Mouse (Mus musculus) heart, embryonic 12.5 days (tissue): ENCODE results near the gene Efna2. TPM values are rescaled to one million over a fixed set of nuclear protein-coding genes. Genes with fewer than 3 reads are reported as not detected.

Experiments used
- ATAC-seq: fragments of 200-750 bp; cut with Nextera tagmentation; 2 replicates; pipeline ENCODE4 v1.8.0; 2017; ENCODE audit warnings: moderate TSS enrichment, moderate library complexity; ENCODE audit not compliant: insufficient number of reproducible peaks, low FRiP score
- H3K27ac ChIP-seq: fragments of 300-500 bp; sonication (generic); 2 replicates; pipeline ENCODE4 v1.5.1; 2016; ENCODE audit warnings: mild to moderate bottlenecking, moderate library complexity; ENCODE audit not compliant: poor library complexity, severe bottlenecking
- H3K27me3 ChIP-seq: fragments of 300-500 bp; sonication (generic); replicated peaks from 2 replicates; pipeline ENCODE4 v1.6.1; 2016; ENCODE audit warnings: mild to moderate bottlenecking, moderate library complexity
- H3K36me3 ChIP-seq: fragments of 300-500 bp; sonication (generic); 2 replicates; pipeline ENCODE4 v1.6.1; 2016; ENCODE audit warnings: mild to moderate bottlenecking, moderate library complexity
- H3K4me1 ChIP-seq: fragments of 300-500 bp; sonication (generic); replicated peaks from 2 replicates; pipeline ENCODE4 v1.6.1; 2016; ENCODE audit warnings: mild to moderate bottlenecking
- H3K4me2 ChIP-seq: fragments of 300-500 bp; sonication (generic); 2 replicates; pipeline ENCODE4 v1.6.1; 2016; ENCODE audit warnings: mild to moderate bottlenecking, moderate library complexity
- H3K4me3 ChIP-seq: fragments of 300-500 bp; sonication (generic); 2 replicates; pipeline ENCODE4 v1.5.1; 2016; ENCODE audit warnings: mild to moderate bottlenecking
- H3K9ac ChIP-seq: fragments of 300-500 bp; sonication (generic); 2 replicates; pipeline ENCODE4 v1.6.1; 2016; ENCODE audit warnings: mild to moderate bottlenecking, moderate library complexity
- H3K9me3 ChIP-seq: fragments of 300-500 bp; sonication (generic); replicated peaks from 2 replicates; pipeline ENCODE4 v1.6.1; 2016; ENCODE audit warnings: mild to moderate bottlenecking, moderate library complexity
- WGBS: fragments of 180-500 bp; shearing (Covaris S2); methylation state at CpG from one replicate; pipeline ENCODE4 v1.1.7; 2016; 5-methylcytosine and 5-hydroxymethylcytosine counted together
- polyA plus RNA-seq: library from polyadenylated mRNA; unstranded; fragments of >200 nt; fragmentation: Nextera tagmentation; extraction: Ambion mirVana; gene quantifications from 2 replicates; pipeline ENCODE4 v1.2.1, GENCODE M21; 2016

Efna2 gene
- polyA plus RNA-seq, 1 experiment from 2014 or later, result 16.6 TPM

GRCm38 (mm10) chr10:80143664-80144063, 35.6 kb upstream of the Efna2 start:
- H3K4me3 ChIP-seq, result peak overlapping the region; percentile 3; the same call in 1 of the 2 replicates
- H3K4me1 ChIP-seq, result peaks cover 64% of the 10 kb centered on the region

DNA sequence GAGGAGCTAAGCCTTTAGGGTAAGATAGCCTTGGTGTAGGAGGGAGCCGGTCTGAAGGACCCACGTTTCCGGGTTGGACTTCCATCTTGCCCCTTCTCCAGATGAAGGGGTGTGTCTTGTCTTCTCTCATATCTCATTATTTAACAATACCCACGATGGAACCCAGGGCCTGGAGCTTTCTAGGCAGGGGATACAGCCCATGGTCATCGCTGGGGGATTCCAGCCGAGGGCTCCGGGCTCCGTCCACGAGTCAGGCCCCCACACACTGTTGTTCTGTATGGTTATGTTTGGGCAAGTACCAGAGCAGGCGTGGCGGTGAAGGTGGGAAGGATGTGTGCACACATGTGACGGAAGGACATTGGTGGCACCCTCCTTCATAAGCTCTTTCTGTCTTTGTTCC, 35.1 kb upstream of the Efna2 start:
- H3K9me3 ChIP-seq, result no peaks in the 10 kb centered on the region
- H3K4me1 ChIP-seq, result peaks cover 61% of the 10 kb centered on the region
- H3K27me3 ChIP-seq, result no peaks in the 10 kb centered on the region
- no peak for ATAC-seq
- 0 out of 2 replicates have a peak overlapping the region, but pooled peaks have one; percentile 3 for H3K4me3 ChIP-seq
- WGBS, result 93% methylated on average over 12 of the region's 12 CpGs
- no peak overlapping the region for H3K27ac ChIP-seq
- no peak overlapping the region for H3K9ac ChIP-seq
- no peak overlapping the region for H3K4me2 ChIP-seq
- H3K36me3 ChIP-seq, result peaks cover 35% of the 10 kb centered on the region

More at GRCm38 (mm10) chr10:80143664-80144063, 35.6 kb upstream of the Efna2 start:
- Histone ChIP-seq H3K27me3 (no peaks in the 10 kb centered on the region; the same call in 1 of the 2 replicates), H3K36me3 (peaks cover 35% of the 10 kb centered on the region), H3K4me2 (peak overlapping the region; percentile 68), H3K27ac (no peak overlapping the region), H3K9me3 (no peaks in the 10 kb centered on the region), H3K9ac (no peak overlapping the region)
- WGBS, result 94% methylated on average over 7 of the region's 7 CpGs
- no peak for ATAC-seq

DNA sequence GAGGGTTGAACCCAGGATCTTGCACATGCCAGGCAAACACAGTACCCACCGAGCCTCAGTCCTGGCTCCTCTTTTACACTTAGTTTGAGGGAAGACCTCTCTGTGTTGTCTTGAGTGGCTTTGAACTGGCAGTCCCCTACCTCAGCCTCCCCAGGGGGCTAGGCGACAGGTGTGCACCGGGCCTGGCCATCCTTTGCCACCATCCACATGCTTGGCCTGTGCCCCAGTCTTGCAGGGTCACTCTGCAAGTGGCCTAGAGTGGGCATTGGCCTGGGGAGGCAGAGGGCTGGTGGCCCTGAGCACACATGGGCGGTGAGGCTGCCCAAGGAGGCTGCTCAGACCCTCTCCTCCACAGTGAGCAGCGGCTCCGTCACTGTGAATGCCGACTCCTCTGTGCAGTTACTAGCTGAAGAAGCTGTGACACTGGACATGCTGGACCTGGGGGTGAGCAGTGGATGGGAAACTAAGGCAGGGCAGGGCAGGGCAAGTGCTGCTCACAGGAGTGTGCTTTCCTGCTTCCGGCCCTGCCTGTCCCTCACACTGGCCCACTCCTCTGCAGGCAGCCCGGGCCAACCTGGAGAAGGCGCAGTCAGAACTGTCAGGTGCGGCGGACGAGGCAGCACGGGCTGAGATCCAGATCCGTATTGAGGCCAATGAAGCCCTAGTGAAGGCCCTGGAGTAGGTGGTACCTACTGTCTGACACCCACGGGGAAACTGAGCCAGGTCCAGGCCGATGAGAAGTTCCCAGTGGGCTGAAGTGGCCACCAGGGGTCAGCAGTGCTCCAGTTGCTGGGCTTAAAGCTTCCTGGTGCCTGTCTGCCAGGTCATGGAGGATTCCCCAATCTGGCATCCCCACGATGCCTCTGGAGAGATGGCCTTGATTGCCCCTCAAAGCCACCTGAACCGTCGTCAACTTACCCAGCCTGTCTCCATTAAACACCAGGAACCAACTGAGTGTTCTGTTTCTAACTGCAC, 34.1 kb upstream of the Efna2 start:
- Histone ChIP-seq H3K27ac (peak overlapping the region; percentile 98; the same call in 1 of the 2 replicates), H3K9me3 (no peaks in the 10 kb centered on the region), H3K36me3 (peaks cover 40% of the 10 kb centered on the region), H3K27me3 (no peaks in the 10 kb centered on the region), H3K4me1 (peaks cover 55% of the 10 kb centered on the region), H3K9ac (peak overlapping the region; percentile 90), H3K4me3 (peak overlapping the region; percentile 5; the same call in 1 of the 2 replicates), H3K4me2 (peak overlapping the region; percentile 22; the same call in 1 of the 2 replicates)
- WGBS, result 76% methylated on average over 20 of the region's 20 CpGs
- ATAC-seq, result no peak

GRCm38 (mm10) chr10:80145896-80146295, 33.4 kb upstream of the Efna2 start:
- H3K27ac ChIP-seq, result peak overlapping the region; percentile 98
- H3K9ac ChIP-seq, result peak overlapping the region; percentile 90
- 0 out of 2 replicates have a peak overlapping the region, but pooled peaks have one; percentile 5 for H3K4me3 ChIP-seq
- peaks cover 47% of the 10 kb centered on the region for H3K36me3 ChIP-seq
- peaks cover 51% of the 10 kb centered on the region for H3K4me1 ChIP-seq
- H3K27me3 ChIP-seq, result no peaks in the 10 kb centered on the region
- H3K4me2 ChIP-seq, result peak overlapping the region; percentile 22; the same call in 1 of the 2 replicates
- no peaks in the 10 kb centered on the region for H3K9me3 ChIP-seq
- ATAC-seq, result no peak
- WGBS, result 83% methylated on average over 6 of the region's 6 CpGs

- Histone ChIP-seq H3K4me3 (no peak overlapping the region), H3K4me2 (peak overlapping the region; percentile 87; the same call in 1 of the 2 replicates), H3K27me3 (no peaks in the 10 kb centered on the region), H3K9me3 (no peaks in the 10 kb centered on the region), H3K4me1 (peaks cover 51% of the 10 kb centered on the region), H3K27ac (peak overlapping the region; percentile 98), H3K9ac (peak overlapping the region; percentile 90), H3K36me3 (peaks cover 53% of the 10 kb centered on the region)
- no peak for ATAC-seq
- WGBS, result 52% methylated on average over 4 of the region's 4 CpGs
Observed at GRCm38 (mm10) chr10:80146568-80147011, 32.7 kb upstream of the Efna2 start.

DNA sequence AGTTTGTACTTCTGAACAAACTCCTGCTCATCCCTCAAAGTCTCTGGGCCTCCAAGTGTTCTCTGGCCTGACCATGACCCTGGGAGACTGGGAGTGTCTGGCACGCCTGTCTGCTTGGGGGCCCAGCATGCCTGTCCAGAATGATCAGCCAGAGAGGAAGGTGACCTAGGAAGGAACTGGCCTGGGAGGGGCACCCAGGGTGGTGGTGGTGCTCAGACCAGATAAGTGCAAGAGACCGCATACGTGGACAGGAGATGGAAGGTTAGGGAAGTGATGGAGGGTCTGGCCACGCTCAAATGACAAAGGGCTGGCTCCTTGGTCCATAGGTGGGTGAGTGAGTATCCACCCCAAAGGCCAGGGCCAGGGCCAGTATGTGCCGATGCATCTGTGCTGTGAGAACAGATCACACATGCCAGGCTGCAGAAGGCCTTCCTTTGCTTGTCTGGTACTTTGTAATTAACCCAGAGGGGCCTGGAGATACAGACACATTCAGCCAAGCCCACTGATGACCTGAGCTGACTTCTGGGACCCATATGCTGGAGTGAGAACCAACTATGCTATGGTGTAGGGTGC, 32.0 kb upstream of the Efna2 start:
- H3K9ac ChIP-seq, result peak overlapping the region; percentile 90
- no peak for ATAC-seq
- no peaks in the 10 kb centered on the region for H3K9me3 ChIP-seq
- peaks cover 59% of the 10 kb centered on the region for H3K36me3 ChIP-seq
- H3K4me2 ChIP-seq, result peak overlapping the region; percentile 87
- peaks cover 57% of the 10 kb centered on the region for H3K4me1 ChIP-seq
- H3K27ac ChIP-seq, result peak overlapping the region; percentile 98
- peak overlapping the region; percentile 90 for H3K4me3 ChIP-seq
- H3K27me3 ChIP-seq, result no peaks in the 10 kb centered on the region
- 49% methylated on average over 5 of the region's 5 CpGs for WGBS

DNA sequence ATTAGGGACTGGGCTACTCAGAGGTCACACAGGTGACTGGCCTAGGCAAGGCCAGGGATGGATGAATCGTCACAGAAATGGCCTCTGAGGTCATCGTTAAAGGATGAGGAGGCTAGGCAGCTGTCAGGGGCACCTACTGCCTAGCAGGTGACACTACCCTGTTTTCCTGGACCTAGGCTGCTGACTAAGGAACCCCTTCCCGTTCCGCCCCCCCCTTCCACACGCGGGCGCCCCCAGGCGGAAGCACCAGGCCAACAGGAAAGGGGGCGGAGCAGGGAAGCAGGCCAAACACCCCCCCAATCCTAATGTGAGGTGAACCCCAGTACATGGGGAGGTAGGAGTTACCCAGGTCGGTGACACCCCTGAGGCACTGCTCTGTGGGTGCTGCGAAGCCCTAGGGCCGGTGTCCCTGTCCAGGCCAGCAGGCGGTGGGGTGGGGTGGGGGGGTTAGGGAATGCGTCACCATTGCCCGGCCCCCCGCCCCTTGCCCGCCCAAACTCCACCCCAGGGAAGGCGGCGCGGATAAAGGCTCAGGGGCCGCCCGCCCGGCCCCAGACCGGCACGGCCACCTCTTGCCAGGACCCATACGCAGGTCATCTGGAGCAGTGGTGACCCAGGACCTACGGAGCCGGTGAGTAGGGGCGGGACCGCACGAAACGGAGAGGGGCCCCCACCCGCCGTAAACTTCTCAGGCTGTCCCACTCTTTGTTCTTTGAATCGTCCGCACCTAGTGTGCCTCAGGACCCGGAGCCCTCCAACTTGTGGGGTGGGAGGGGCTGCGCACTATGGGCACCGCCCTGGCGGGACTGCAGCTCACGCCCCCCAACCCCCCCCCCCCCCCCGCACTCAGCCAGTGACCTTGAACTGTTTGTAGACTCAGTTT, 31.3 kb upstream of the Efna2 start, which contains the start of gene Midn:
TSS of gene Midn (plus strand) at position 554 of the 883 bp plus-strand sequence.
- peak within 1 kb of the TSS; percentile 87 for H3K4me2 ChIP-seq
- WGBS, result under 1% methylated on average over 40 of the region's 42 CpGs
- no peaks in the 10 kb centered on the region for H3K9me3 ChIP-seq
- H3K4me3 ChIP-seq, result peak within 1 kb of the TSS; percentile 90
- H3K36me3 ChIP-seq, result peaks cover 67% of the 10 kb centered on the region
- no peaks in the 10 kb centered on the region for H3K27me3 ChIP-seq
- peaks cover 62% of the 10 kb centered on the region for H3K4me1 ChIP-seq
- peak within 1 kb of the TSS; percentile 98 for H3K27ac ChIP-seq
- H3K9ac ChIP-seq, result peak within 1 kb of the TSS; percentile 90
- peak; percentile 60 for ATAC-seq

DNA sequence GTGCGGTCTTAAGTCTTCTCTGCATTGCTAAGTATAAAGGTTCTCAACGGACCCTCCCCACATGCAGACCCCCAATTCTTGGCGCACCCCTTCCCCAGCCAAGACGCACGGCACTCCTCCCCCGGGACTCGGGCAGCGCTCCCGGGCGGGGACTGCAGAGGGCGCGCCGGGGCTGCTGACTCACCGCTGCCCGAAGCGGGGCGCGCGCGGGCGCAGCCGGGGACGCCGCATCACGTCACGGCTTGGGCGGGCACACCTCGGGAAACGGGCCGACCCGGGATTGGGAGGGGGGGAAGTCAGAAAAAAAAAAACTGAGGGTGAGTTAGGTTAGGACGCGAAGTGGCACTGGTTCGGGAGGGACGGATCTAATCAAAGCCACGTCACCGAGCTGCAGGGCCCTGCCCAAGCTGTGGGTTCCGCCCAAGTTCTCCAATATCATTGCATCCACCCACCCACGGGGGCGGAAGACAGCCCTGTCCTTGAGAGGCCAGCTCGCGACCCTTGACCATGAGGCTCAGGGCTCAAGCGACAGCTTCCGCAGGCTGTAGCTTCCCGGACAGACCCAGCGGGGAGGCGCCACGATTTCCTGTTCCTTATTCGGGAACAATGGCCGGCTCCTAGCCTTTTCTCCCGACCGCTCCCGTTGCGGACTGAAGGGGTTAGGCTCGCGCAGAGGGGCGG, 30.5 kb upstream of the Efna2 start:
- H3K27me3 ChIP-seq, result no peaks in the 10 kb centered on the region
- H3K4me3 ChIP-seq, result peak overlapping the region; percentile 90
- ATAC-seq, result peak; percentile 57
- H3K4me1 ChIP-seq, result peaks cover 64% of the 10 kb centered on the region
- under 1% methylated on average over 57 of the region's 57 CpGs for WGBS
- peaks cover 70% of the 10 kb centered on the region for H3K36me3 ChIP-seq
- peak overlapping the region; percentile 87 for H3K4me2 ChIP-seq
- no peaks in the 10 kb centered on the region for H3K9me3 ChIP-seq
- H3K9ac ChIP-seq, result peak overlapping the region; percentile 90
- peak overlapping the region; percentile 98 for H3K27ac ChIP-seq

GRCm38 (mm10) chr10:80149291-80150225, 29.7 kb upstream of the Efna2 start:
- no peaks in the 10 kb centered on the region for H3K9me3 ChIP-seq
- peaks cover 70% of the 10 kb centered on the region for H3K36me3 ChIP-seq
- peak overlapping the region; percentile 98 for H3K27ac ChIP-seq
- ATAC-seq, result peak; percentile 83
- peak overlapping the region; percentile 100 for H3K9ac ChIP-seq
- H3K4me1 ChIP-seq, result peaks cover 65% of the 10 kb centered on the region
- under 1% methylated on average over 88 of the region's 88 CpGs for WGBS
- peak overlapping the region; percentile 90 for H3K4me3 ChIP-seq
- H3K27me3 ChIP-seq, result no peaks in the 10 kb centered on the region
- H3K4me2 ChIP-seq, result peak overlapping the region; percentile 87
